Mouse (Mus musculus) midbrain, embryonic 12.5 days (tissue): ENCODE results near the gene Gm20388. TPM values are rescaled to one million over a fixed set of nuclear protein-coding genes. Genes with fewer than 3 reads are reported as not detected.

Experiments used
- ATAC-seq: fragments of 200-750 bp; cut with Nextera tagmentation; 2 replicates; pipeline ENCODE4 v1.8.0; 2017; ENCODE audit warnings: low read depth, moderate TSS enrichment, moderate library complexity; ENCODE audit not compliant: low FRiP score
- H3K27ac ChIP-seq: fragments of 300-500 bp; sonication (generic); replicated peaks from 2 replicates; pipeline ENCODE4 v1.5.1; 2016; ENCODE audit warnings: mild to moderate bottlenecking
- H3K27me3 ChIP-seq: fragments of 300-500 bp; sonication (generic); 2 replicates; pipeline ENCODE4 v1.6.1; 2016; ENCODE audit warnings: mild to moderate bottlenecking
- H3K36me3 ChIP-seq: fragments of 300-500 bp; sonication (generic); 2 replicates; pipeline ENCODE4 v1.6.1; 2016
- H3K4me1 ChIP-seq: fragments of 300-500 bp; sonication (generic); 2 replicates; pipeline ENCODE4 v1.6.1; 2016
- H3K4me2 ChIP-seq: fragments of 300-500 bp; sonication (generic); replicated peaks from 2 replicates; pipeline ENCODE4 v1.6.1; 2016; ENCODE audit warnings: mild to moderate bottlenecking, moderate library complexity
- H3K4me3 ChIP-seq: fragments of 300-500 bp; sonication (generic); 2 replicates; pipeline ENCODE4 v1.5.1; 2016; ENCODE audit warnings: mild to moderate bottlenecking
- H3K9ac ChIP-seq: fragments of 300-500 bp; sonication (generic); replicated peaks from 2 replicates; pipeline ENCODE4 v1.6.1; 2016; ENCODE audit warnings: mild to moderate bottlenecking, moderate library complexity
- H3K9me3 ChIP-seq: fragments of 300-500 bp; sonication (generic); 2 replicates; pipeline ENCODE4 v1.6.1; 2016; ENCODE audit warnings: mild to moderate bottlenecking
- WGBS: fragments of 180-500 bp; shearing (Covaris S2); methylation state at CpG from one replicate; pipeline ENCODE4 v1.1.7; 2016; 5-methylcytosine and 5-hydroxymethylcytosine counted together
- polyA plus RNA-seq: library from polyadenylated mRNA; unstranded; fragments of >200 nt; fragmentation: Nextera tagmentation; extraction: Ambion mirVana; gene quantifications from 2 replicates; pipeline ENCODE4 v1.2.1, GENCODE M21; 2016

The Gm20388 gene
- polyA plus RNA-seq, 1 experiment from 2014 or later = not detected

- Histone ChIP-seq H3K4me1 (peaks cover 62% of the 10 kb centered on the region), H3K9me3 (no peaks in the 10 kb centered on the region), H3K36me3 (no peaks in the 10 kb centered on the region), H3K4me3 (no peak overlapping the region), H3K9ac (no peak overlapping the region), H3K4me2 (no peak overlapping the region), H3K27ac (0 out of 2 replicates have a peak overlapping the region, but pooled peaks have one; percentile 4), H3K27me3 (peaks cover 22% of the 10 kb centered on the region)
- no peak for ATAC-seq
- 44% methylated on average over 7 of the region's 7 CpGs for WGBS
These were observed 269.9 kb downstream of the Gm20388 start for GRCm38 (mm10) chr8:120180445-120180970.

DNA sequence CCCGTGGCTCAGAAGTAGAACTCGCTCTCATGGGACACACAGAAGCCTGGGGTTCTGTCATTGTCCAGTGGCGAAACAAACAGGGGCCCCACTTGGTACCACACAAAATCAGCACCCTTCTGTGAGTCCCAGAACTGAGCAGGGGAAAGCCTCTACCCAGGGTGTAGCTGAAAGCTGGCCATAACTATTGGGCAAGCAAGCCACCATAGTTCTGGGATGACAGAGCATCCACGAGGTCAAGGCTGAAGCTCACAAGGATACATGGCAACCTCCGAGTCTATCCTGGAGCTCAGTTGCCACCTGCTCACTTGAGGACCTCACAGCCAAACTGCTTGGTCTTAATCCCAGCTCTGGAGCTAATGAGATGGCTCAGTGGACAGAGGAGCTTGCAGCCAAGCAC, 270.6 kb downstream of the Gm20388 start:
- Histone ChIP-seq H3K4me2 (no peak overlapping the region), H3K36me3 (no peaks in the 10 kb centered on the region), H3K27me3 (peaks cover 15% of the 10 kb centered on the region; the same call in 1 of the 2 replicates), H3K9me3 (no peaks in the 10 kb centered on the region), H3K4me3 (no peak overlapping the region), H3K4me1 (peaks cover 64% of the 10 kb centered on the region), H3K9ac (no peak overlapping the region), H3K27ac (no peak overlapping the region)
- no peak for ATAC-seq
- 92% methylated on average over 5 of the region's 5 CpGs for WGBS

DNA sequence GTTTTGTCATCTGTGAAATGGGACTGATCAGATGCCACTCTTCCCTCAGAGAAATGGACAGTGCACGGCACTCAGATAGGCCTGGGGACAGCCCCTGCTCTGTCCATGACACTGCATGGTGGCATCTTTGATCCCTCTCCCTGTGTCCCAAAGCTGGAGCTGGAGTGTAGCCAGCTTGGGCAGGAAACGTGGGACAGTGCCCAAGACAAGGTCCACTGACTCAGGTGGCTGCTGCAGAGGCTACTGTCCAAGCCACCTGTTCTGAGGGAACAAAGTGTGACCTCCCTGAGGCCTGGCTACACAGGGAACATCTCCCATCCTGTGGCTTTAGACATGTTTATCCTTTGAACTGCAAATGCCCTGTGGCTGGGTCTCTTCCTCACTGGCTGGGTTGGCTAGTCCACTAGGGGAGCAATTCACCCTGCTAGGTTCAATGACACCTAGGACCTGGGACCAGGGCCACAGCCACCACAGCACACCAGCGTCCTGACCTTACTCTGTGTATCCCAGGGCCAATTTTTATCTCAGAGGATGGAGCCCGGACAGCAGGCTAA, 271.3 kb downstream of the Gm20388 start:
- H3K27ac ChIP-seq = no peak overlapping the region
- H3K9me3 ChIP-seq = no peaks in the 10 kb centered on the region
- H3K27me3 ChIP-seq = 0 out of 2 replicates have a peak, but pooled peaks cover 12% of the 10 kb centered on the region
- no peak overlapping the region for H3K9ac ChIP-seq
- no peak for ATAC-seq
- no peak overlapping the region for H3K4me3 ChIP-seq
- H3K4me1 ChIP-seq = peaks cover 64% of the 10 kb centered on the region
- H3K36me3 ChIP-seq = no peaks in the 10 kb centered on the region
- no peak overlapping the region for H3K4me2 ChIP-seq
- 70% methylated on average over 4 of the region's 4 CpGs for WGBS

DNA sequence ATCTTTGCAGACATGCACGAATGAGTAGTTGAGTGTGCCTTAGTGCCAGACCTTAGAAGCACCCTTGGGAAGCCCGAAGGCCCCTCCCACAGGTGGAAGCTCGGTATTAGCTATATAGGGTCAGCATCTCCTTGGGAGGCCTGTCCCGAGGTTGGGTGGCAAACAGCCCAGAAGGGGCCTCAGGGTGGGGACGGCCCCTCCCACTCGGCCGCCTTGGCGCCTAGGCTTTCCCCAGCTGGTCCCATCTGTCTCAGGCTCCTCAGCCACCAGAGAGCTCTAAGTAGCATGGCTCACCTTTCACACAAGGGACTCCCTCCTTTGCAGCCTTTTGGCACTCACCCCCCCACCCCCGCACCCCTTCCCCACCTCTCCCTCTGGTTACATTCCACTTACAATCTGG, 273.7 kb downstream of the Gm20388 start:
- no peak for ATAC-seq
- Histone ChIP-seq H3K9me3 (no peaks in the 10 kb centered on the region), H3K27me3 (0 out of 2 replicates have a peak, but pooled peaks cover 4% of the 10 kb centered on the region), H3K4me1 (peaks cover 40% of the 10 kb centered on the region), H3K4me3 (no peak overlapping the region), H3K36me3 (no peaks in the 10 kb centered on the region), H3K27ac (peak overlapping the region; percentile 81; the same call in 1 of the 2 replicates), H3K9ac (no peak overlapping the region), H3K4me2 (no peak overlapping the region)
- 56% methylated on average over 9 of the region's 9 CpGs for WGBS

DNA sequence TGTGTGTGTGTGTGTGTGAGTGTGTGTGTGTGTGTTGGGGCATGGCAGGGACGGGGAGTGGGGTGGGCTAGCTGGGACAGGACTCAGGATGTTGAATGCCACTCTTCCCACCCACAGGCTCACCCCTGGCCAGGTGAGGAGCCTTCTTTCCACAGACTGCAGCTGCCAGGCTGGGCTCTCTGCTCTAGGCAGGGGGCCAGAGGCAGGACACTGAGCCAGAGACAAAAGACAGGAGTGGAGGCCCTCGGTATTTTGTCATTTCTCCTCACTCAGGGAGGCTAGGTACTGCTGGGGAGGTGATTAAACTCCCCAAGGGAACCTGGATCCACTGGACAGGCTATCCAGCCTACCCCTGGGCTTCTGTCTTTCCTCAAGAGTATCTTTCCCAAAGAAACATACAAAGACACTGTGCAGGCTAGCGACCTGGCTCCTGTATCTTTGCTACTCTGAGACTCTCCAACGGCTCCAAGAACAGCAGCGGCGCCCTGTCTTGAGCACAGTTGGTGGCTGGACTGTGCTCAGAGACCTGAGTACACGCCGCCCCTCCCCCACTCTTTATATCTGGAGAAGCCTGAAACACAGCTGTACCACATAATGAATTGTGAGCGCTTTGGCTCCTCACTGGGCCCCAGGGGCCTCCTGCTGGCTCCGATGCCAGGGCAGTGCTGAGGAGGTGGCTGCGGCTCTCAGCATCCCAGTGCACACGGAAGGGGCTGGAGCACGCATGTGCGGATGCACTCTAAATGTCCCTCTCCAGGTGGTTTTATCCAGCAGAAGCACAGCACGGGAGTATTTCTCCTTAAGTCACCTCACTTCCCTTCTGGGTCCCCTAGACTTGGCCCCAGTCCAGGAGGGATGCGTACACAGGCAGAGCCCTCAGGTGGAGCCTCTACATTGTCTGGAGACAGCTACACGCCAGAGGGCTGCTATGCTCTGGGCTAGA, 274.5 kb downstream of the Gm20388 start:
- Histone ChIP-seq H3K9me3 (no peaks in the 10 kb centered on the region), H3K9ac (peak overlapping the region; percentile 39), H3K4me1 (peaks cover 38% of the 10 kb centered on the region), H3K36me3 (no peaks in the 10 kb centered on the region), H3K27ac (peak overlapping the region; percentile 81), H3K27me3 (0 out of 2 replicates have a peak, but pooled peaks cover 4% of the 10 kb centered on the region), H3K4me3 (no peak overlapping the region), H3K4me2 (peak overlapping the region; percentile 27)
- 30% methylated on average over 16 of the region's 17 CpGs for WGBS
- peak; percentile 53 for ATAC-seq

DNA sequence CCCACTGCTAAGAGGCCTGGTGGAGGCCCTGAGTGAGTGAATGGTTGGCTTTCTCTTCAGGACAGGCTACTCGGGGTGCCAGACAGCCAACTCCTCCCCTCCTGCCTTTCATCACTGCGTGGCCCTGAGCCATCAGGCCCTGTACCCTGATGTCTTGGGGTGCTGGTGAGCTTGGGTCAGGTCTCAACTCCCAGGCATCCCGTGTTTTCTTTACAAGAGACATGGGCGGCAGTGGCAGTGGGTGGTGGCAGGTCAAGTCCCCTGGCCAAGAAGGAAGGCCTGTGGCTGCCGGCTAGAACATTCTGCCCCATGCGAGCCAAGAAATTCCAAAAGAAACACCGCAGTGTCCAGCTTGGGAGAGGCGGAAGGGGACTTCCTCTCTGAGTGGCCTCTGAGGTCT, 275.8 kb downstream of the Gm20388 start:
- H3K27ac ChIP-seq = peak overlapping the region; percentile 22; the same call in 1 of the 2 replicates
- no peak for ATAC-seq

GRCm38 (mm10) chr8:120188510-120188909, 277.9 kb downstream of the Gm20388 start:
- WGBS = 83% methylated on average over 6 of the region's 6 CpGs
- Histone ChIP-seq H3K27ac (no peak overlapping the region), H3K9ac (no peak overlapping the region)

More for the DNA sequence above, 275.8 kb downstream of the Gm20388 start:
- Histone ChIP-seq H3K4me3 (no peak overlapping the region), H3K36me3 (no peaks in the 10 kb centered on the region), H3K4me2 (no peak overlapping the region), H3K4me1 (peaks cover 38% of the 10 kb centered on the region), H3K9ac (0 out of 2 replicates have a peak overlapping the region, but pooled peaks have one; percentile 20), H3K27me3 (no peaks in the 10 kb centered on the region), H3K9me3 (no peaks in the 10 kb centered on the region)
- WGBS = 76% methylated on average over 8 of the region's 8 CpGs

DNA sequence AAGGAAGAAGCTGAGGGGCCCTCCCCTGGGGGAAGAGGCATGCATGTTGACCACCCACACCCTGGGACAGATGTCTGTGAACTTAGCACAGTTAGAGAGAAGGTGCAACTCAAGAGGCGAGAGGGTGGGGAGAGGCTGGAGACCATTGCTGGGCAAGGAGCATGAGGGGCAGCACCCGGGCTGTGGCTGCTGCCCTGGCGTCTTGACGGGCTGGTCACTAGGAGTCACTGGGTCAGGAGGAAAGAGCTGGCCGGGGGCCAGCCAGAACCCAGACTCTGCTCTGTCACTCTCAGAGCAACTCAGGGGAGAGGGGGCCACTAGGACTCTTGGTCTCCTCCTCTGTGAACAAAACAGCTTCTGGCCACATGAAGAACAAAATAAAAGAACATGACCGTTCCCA, 278.8 kb downstream of the Gm20388 start:
- Histone ChIP-seq H3K27ac (no peak overlapping the region), H3K9me3 (no peaks in the 10 kb centered on the region), H3K36me3 (no peaks in the 10 kb centered on the region), H3K4me2 (no peak overlapping the region), H3K27me3 (no peaks in the 10 kb centered on the region), H3K9ac (no peak overlapping the region), H3K4me3 (no peak overlapping the region), H3K4me1 (peaks cover 35% of the 10 kb centered on the region)
- ATAC-seq = no peak
- 89% methylated on average over 6 of the region's 6 CpGs for WGBS

More at GRCm38 (mm10) chr8:120188510-120188909, 277.9 kb downstream of the Gm20388 start:
- H3K9me3 ChIP-seq = no peaks in the 10 kb centered on the region
- H3K27me3 ChIP-seq = no peaks in the 10 kb centered on the region
- ATAC-seq = no peak
- no peaks in the 10 kb centered on the region for H3K36me3 ChIP-seq
- peaks cover 41% of the 10 kb centered on the region for H3K4me1 ChIP-seq
- no peak overlapping the region for H3K4me3 ChIP-seq
- H3K4me2 ChIP-seq = no peak overlapping the region

GRCm38 (mm10) chr8:120190107-120190809, 279.6 kb downstream of the Gm20388 start:
- Histone ChIP-seq H3K27ac (peak overlapping the region; percentile 31; the same call in 1 of the 2 replicates), H3K4me3 (no peak overlapping the region), H3K9me3 (no peaks in the 10 kb centered on the region), H3K4me2 (no peak overlapping the region), H3K9ac (no peak overlapping the region), H3K27me3 (no peaks in the 10 kb centered on the region), H3K36me3 (no peaks in the 10 kb centered on the region), H3K4me1 (peaks cover 27% of the 10 kb centered on the region)
- no peak for ATAC-seq
- 83% methylated on average over 17 of the region's 17 CpGs for WGBS

GRCm38 (mm10) chr8:120190810-120191413, 280.3 kb downstream of the Gm20388 start:
- peak; percentile 75 for ATAC-seq
- no peaks in the 10 kb centered on the region for H3K27me3 ChIP-seq
- H3K4me3 ChIP-seq = no peak overlapping the region
- peak overlapping the region; percentile 78 for H3K27ac ChIP-seq
- H3K9ac ChIP-seq = 0 out of 2 replicates have a peak overlapping the region, but pooled peaks have one; percentile 2
- H3K4me2 ChIP-seq = peak overlapping the region; percentile 35
- H3K4me1 ChIP-seq = peaks cover 20% of the 10 kb centered on the region
- WGBS = 57% methylated on average over 20 of the region's 20 CpGs
- no peaks in the 10 kb centered on the region for H3K36me3 ChIP-seq
- no peaks in the 10 kb centered on the region for H3K9me3 ChIP-seq

DNA sequence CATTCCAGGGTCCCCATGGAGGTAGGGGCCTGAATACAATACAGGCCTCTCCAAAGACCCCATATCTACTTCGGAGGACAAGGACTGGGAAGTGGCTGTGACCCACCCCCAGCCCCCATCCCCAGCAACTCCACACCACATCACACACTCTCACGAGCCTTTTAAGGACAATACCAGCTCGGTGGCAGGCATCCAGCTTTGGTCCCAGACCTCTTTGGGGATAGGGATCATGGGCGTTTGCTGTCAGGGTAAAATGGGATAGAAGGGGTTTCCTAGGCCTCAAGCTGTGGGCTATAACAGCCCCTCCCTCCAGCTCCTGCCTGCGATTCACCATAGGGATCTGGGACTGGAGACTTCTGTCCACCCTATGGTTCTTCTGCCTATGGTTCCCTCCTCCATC, 281.0 kb downstream of the Gm20388 start:
- Histone ChIP-seq H3K4me2 (0 out of 2 replicates have a peak overlapping the region, but pooled peaks have one; percentile 35), H3K27me3 (no peaks in the 10 kb centered on the region), H3K9me3 (no peaks in the 10 kb centered on the region), H3K9ac (no peak overlapping the region), H3K4me1 (peaks cover 13% of the 10 kb centered on the region), H3K36me3 (no peaks in the 10 kb centered on the region), H3K4me3 (no peak overlapping the region), H3K27ac (0 out of 2 replicates have a peak overlapping the region, but pooled peaks have one; percentile 78)
- 81% methylated on average over 5 of the region's 5 CpGs for WGBS
- no peak for ATAC-seq
